Mouse (Mus musculus): Measurements from ENCODE around the gene Lzts2. TPM values are rescaled to one million over a fixed set of nuclear protein-coding genes. Genes with fewer than 3 reads are reported as not detected.
A peak's percentile ranks its signal among the peaks of the same experiment; 100 is the strongest.
"Not testable (repeated sequence)": the region's sequence is repeated elsewhere in the genome, so short reads cannot be mapped to it uniquely, and the experiment has no call there.

Lzts2 gene
- polyA plus RNA-seq, 1 experiment from 2014 or later, result 14.8 TPM

- no peak overlapping the region for H3K27ac ChIP-seq (ENCODE audit: low read depth, low read length)
- H3K4me2 ChIP-seq (ENCODE audit: low read length), result no peak overlapping the region
- peaks cover 21% of the 10 kb centered on the region; the same call in 1 of the 2 replicates for H3K36me3 ChIP-seq (ENCODE audit: control insufficient read depth, insufficient read depth, low read length)
- no peaks in the 10 kb centered on the region for H3K9me3 ChIP-seq (ENCODE audit: control insufficient read depth, low read length)
- H3K9ac ChIP-seq (ENCODE audit: low read depth, low read length), result no peak overlapping the region
- H3K4me3 ChIP-seq (ENCODE audit: low read length), result no peak overlapping the region
- no peaks in the 10 kb centered on the region; the same call in 1 of the 2 replicates for H3K4me1 ChIP-seq (ENCODE audit: control insufficient read depth, insufficient read depth, low read depth, low read length)
- 78% methylated on average over 6 of the region's 6 CpGs for WGBS
- no peak for ATAC-seq
- no peaks in the 10 kb centered on the region for H3K27me3 ChIP-seq (replicated peaks; ENCODE audit: control insufficient read depth, insufficient read depth, low read length)
These were observed 13.6 kb downstream of the Lzts2 start for GRCm38 (mm10) chr19:45027848-45028247.

- no peak overlapping the region for H3K4me2 ChIP-seq (ENCODE audit: low read length)
- 51% methylated on average over 19 of the region's 19 CpGs for WGBS
- H3K4me3 ChIP-seq (ENCODE audit: low read length), result no peak overlapping the region
- H3K9me3 ChIP-seq (ENCODE audit: control insufficient read depth, low read length), result no peaks in the 10 kb centered on the region
- peaks cover 18% of the 10 kb centered on the region; the same call in 1 of the 2 replicates for H3K36me3 ChIP-seq (ENCODE audit: control insufficient read depth, insufficient read depth, low read length)
- no peak overlapping the region for H3K9ac ChIP-seq (ENCODE audit: low read depth, low read length)
- H3K27me3 ChIP-seq (replicated peaks; ENCODE audit: control insufficient read depth, insufficient read depth, low read length), result no peaks in the 10 kb centered on the region
- ATAC-seq, result no peak
- H3K27ac ChIP-seq (ENCODE audit: low read depth, low read length), result no peak overlapping the region
- H3K4me1 ChIP-seq (ENCODE audit: control insufficient read depth, insufficient read depth, low read depth, low read length), result no peaks in the 10 kb centered on the region; the same call in 1 of the 2 replicates
These were observed 14.5 kb downstream of the Lzts2 start for GRCm38 (mm10) chr19:45028746-45029145.

GRCm38 (mm10) chr19:45029571-45029970 is 15.4 kb downstream of the Lzts2 start:
- Histone ChIP-seq H3K9me3 (ENCODE audit: control insufficient read depth, low read length) (no peaks in the 10 kb centered on the region), H3K4me3 (ENCODE audit: low read length) (no peak overlapping the region), H3K27ac (ENCODE audit: low read depth, low read length) (no peak overlapping the region), H3K27me3 (replicated peaks; ENCODE audit: control insufficient read depth, insufficient read depth, low read length) (no peaks in the 10 kb centered on the region), H3K4me1 (ENCODE audit: control insufficient read depth, insufficient read depth, low read depth, low read length) (no peaks in the 10 kb centered on the region; the same call in 1 of the 2 replicates), H3K4me2 (ENCODE audit: low read length) (no peak overlapping the region), H3K9ac (ENCODE audit: low read depth, low read length) (no peak overlapping the region), H3K36me3 (ENCODE audit: control insufficient read depth, insufficient read depth, low read length) (peaks cover 15% of the 10 kb centered on the region; the same call in 1 of the 2 replicates)
- 57% methylated on average over 9 of the region's 9 CpGs for WGBS
- ATAC-seq, result no peak

- Histone ChIP-seq H3K27ac (ENCODE audit: low read depth, low read length) (no peak overlapping the region), H3K4me1 (ENCODE audit: control insufficient read depth, insufficient read depth, low read depth, low read length) (no peaks in the 10 kb centered on the region; the same call in 1 of the 2 replicates), H3K9me3 (ENCODE audit: control insufficient read depth, low read length) (no peaks in the 10 kb centered on the region), H3K27me3 (replicated peaks; ENCODE audit: control insufficient read depth, insufficient read depth, low read length) (no peaks in the 10 kb centered on the region), H3K36me3 (ENCODE audit: control insufficient read depth, insufficient read depth, low read length) (peaks cover 13% of the 10 kb centered on the region; the same call in 1 of the 2 replicates), H3K9ac (ENCODE audit: low read depth, low read length) (no peak overlapping the region), H3K4me2 (ENCODE audit: low read length) (no peak overlapping the region), H3K4me3 (ENCODE audit: low read length) (no peak overlapping the region)
- WGBS, result 42% methylated on average over 8 of the region's 8 CpGs
- no peak for ATAC-seq
These were observed 15.9 kb downstream of the Lzts2 start for GRCm38 (mm10) chr19:45030111-45030510.

- no peaks in the 10 kb centered on the region for H3K27me3 ChIP-seq (replicated peaks; ENCODE audit: control insufficient read depth, insufficient read depth, low read length)
- H3K9ac ChIP-seq (ENCODE audit: low read depth, low read length), result no peak overlapping the region
- peaks cover 6% of the 10 kb centered on the region; the same call in 1 of the 2 replicates for H3K36me3 ChIP-seq (ENCODE audit: control insufficient read depth, insufficient read depth, low read length)
- H3K27ac ChIP-seq (ENCODE audit: low read depth, low read length), result no peak overlapping the region
- peak overlapping the region; percentile 43 for H3K4me2 ChIP-seq (ENCODE audit: low read length)
- no peaks in the 10 kb centered on the region; the same call in 1 of the 2 replicates for H3K4me1 ChIP-seq (ENCODE audit: control insufficient read depth, insufficient read depth, low read depth, low read length)
- no peak overlapping the region for H3K4me3 ChIP-seq (ENCODE audit: low read length)
- peak; percentile 51 for ATAC-seq
- WGBS, result 42% methylated on average over 20 of the region's 20 CpGs
- H3K9me3 ChIP-seq (ENCODE audit: control insufficient read depth, low read length), result no peaks in the 10 kb centered on the region
These were observed 16.8 kb downstream of the Lzts2 start for GRCm38 (mm10) chr19:45030746-45031693.

GRCm38 (mm10) chr19:45031780-45032179 is 17.6 kb downstream of the Lzts2 start:
- no peaks in the 10 kb centered on the region for H3K27me3 ChIP-seq (replicated peaks; ENCODE audit: control insufficient read depth, insufficient read depth, low read length)
- no peak overlapping the region for H3K27ac ChIP-seq (ENCODE audit: low read depth, low read length)
- 13% methylated on average over 4 of the region's 4 CpGs for WGBS
- no peak overlapping the region for H3K4me2 ChIP-seq (ENCODE audit: low read length)
- no peak overlapping the region for H3K4me3 ChIP-seq (ENCODE audit: low read length)
- H3K36me3 ChIP-seq (ENCODE audit: control insufficient read depth, insufficient read depth, low read length), result no peaks in the 10 kb centered on the region
- H3K4me1 ChIP-seq (ENCODE audit: control insufficient read depth, insufficient read depth, low read depth, low read length), result no peaks in the 10 kb centered on the region; the same call in 1 of the 2 replicates
- H3K9ac ChIP-seq (ENCODE audit: low read depth, low read length), result no peak overlapping the region
- no peaks in the 10 kb centered on the region for H3K9me3 ChIP-seq (ENCODE audit: control insufficient read depth, low read length)
- ATAC-seq, result peak; percentile 40

- Histone ChIP-seq H3K4me1 (ENCODE audit: control insufficient read depth, insufficient read depth, low read depth, low read length) (no peaks in the 10 kb centered on the region; the same call in 1 of the 2 replicates), H3K27ac (ENCODE audit: low read depth, low read length) (0 out of 2 replicates have a peak overlapping the region, but pooled peaks have one; percentile 12), H3K4me2 (ENCODE audit: low read length) (no peak overlapping the region), H3K9ac (ENCODE audit: low read depth, low read length) (0 out of 2 replicates have a peak overlapping the region, but pooled peaks have one; percentile 8), H3K4me3 (ENCODE audit: low read length) (no peak overlapping the region), H3K36me3 (ENCODE audit: control insufficient read depth, insufficient read depth, low read length) (no peaks in the 10 kb centered on the region), H3K27me3 (replicated peaks; ENCODE audit: control insufficient read depth, insufficient read depth, low read length) (no peaks in the 10 kb centered on the region), H3K9me3 (ENCODE audit: control insufficient read depth, low read length) (no peaks in the 10 kb centered on the region)
- ATAC-seq, result no peak
- 48% methylated on average over 17 of the region's 17 CpGs for WGBS
These were observed 18.5 kb downstream of the Lzts2 start for GRCm38 (mm10) chr19:45032570-45033332.

GRCm38 (mm10) chr19:45036867-45037266 is 22.7 kb downstream of the Lzts2 start:
- 30% methylated on average over 16 of the region's 16 CpGs for WGBS
- H3K4me3 ChIP-seq (ENCODE audit: low read length), result no peak overlapping the region
- H3K27me3 ChIP-seq (replicated peaks; ENCODE audit: control insufficient read depth, insufficient read depth, low read length), result no peaks in the 10 kb centered on the region
- no peak overlapping the region for H3K4me2 ChIP-seq (ENCODE audit: low read length)
- no peaks in the 10 kb centered on the region; the same call in 1 of the 2 replicates for H3K4me1 ChIP-seq (ENCODE audit: control insufficient read depth, insufficient read depth, low read depth, low read length)
- no peaks in the 10 kb centered on the region for H3K9me3 ChIP-seq (ENCODE audit: control insufficient read depth, low read length)
- no peaks in the 10 kb centered on the region for H3K36me3 ChIP-seq (ENCODE audit: control insufficient read depth, insufficient read depth, low read length)
- no peak overlapping the region for H3K9ac ChIP-seq (ENCODE audit: low read depth, low read length)
- no peak for ATAC-seq
- H3K27ac ChIP-seq (ENCODE audit: low read depth, low read length), result no peak overlapping the region

- not testable (repeated sequence) for H3K4me2 ChIP-seq (ENCODE audit: low read length); ATAC-seq; H3K9me3 ChIP-seq (ENCODE audit: control insufficient read depth, low read length); H3K9ac ChIP-seq (ENCODE audit: low read depth, low read length); H3K27me3 ChIP-seq (replicated peaks; ENCODE audit: control insufficient read depth, insufficient read depth, low read length); H3K36me3 ChIP-seq (ENCODE audit: control insufficient read depth, insufficient read depth, low read length); H3K27ac ChIP-seq (ENCODE audit: low read depth, low read length); H3K4me1 ChIP-seq (ENCODE audit: control insufficient read depth, insufficient read depth, low read depth, low read length); H3K4me3 ChIP-seq (ENCODE audit: low read length)
- WGBS, result 91% methylated on average over 7 of the region's 7 CpGs
These were observed 24.0 kb downstream of the Lzts2 start for GRCm38 (mm10) chr19:45038198-45038597.
